Mouse (Mus musculus) thymus, postnatal 25 days (tissue): ENCODE measurements around the gene Krt19.

Source experiments
- DNase-seq: peaks from one replicate; pipeline ENCODE4 v3.0.0; 2022

Gene Krt19

GRCm38 (mm10) chr11:100148615-100149330 is at the start of gene Krt19:
TSS of gene Krt19 (minus strand) at chr11:100148665.
- DNase-seq, result no peak

- no peak for DNase-seq
Measured at GRCm38 (mm10) chr11:100192992-100193391, 44.5 kb upstream of the Krt19 start, which contains the start of gene Krt9. TSS of gene Krt9 (minus strand) at chr11:100193246.

- no peak for DNase-seq
Measured at GRCm38 (mm10) chr11:100191820-100192219, 43.4 kb upstream of the Krt19 start.

- DNase-seq, result no peak
Measured at GRCm38 (mm10) chr11:100186736-100187135, 38.3 kb upstream of the Krt19 start.

- DNase-seq, result no peak
Measured at GRCm38 (mm10) chr11:100181725-100182124, 33.3 kb upstream of the Krt19 start.

- no peak for DNase-seq
Measured at GRCm38 (mm10) chr11:100179260-100179659, 30.8 kb upstream of the Krt19 start.

GRCm38 (mm10) chr11:100178307-100178706 is 29.8 kb upstream of the Krt19 start:
- DNase-seq, result no peak

- DNase-seq, result no peak
Measured at GRCm38 (mm10) chr11:100176791-100177190, 28.3 kb upstream of the Krt19 start.

- peak; percentile 31 for DNase-seq
Measured at GRCm38 (mm10) chr11:100168765-100169762, 20.6 kb upstream of the Krt19 start.

- DNase-seq, result no peak
Measured at GRCm38 (mm10) chr11:100168071-100168470, 19.6 kb upstream of the Krt19 start.

- no peak for DNase-seq
Measured at GRCm38 (mm10) chr11:100164392-100164791, 15.9 kb upstream of the Krt19 start.

GRCm38 (mm10) chr11:100157908-100158477 is 9.5 kb upstream of the Krt19 start:
- DNase-seq, result no peak

GRCm38 (mm10) chr11:100157331-100157730 is 8.9 kb upstream of the Krt19 start:
- no peak for DNase-seq

- DNase-seq, result no peak
Measured at GRCm38 (mm10) chr11:100155497-100156255, 7.2 kb upstream of the Krt19 start.

- no peak for DNase-seq
Measured at GRCm38 (mm10) chr11:100147566-100148353, 705 bp downstream of the Krt19 start.

GRCm38 (mm10) chr11:100145858-100146560 is 2.5 kb downstream of the Krt19 start:
- no peak for DNase-seq

- no peak for DNase-seq
Measured at GRCm38 (mm10) chr11:100145104-100145503, 3.4 kb downstream of the Krt19 start.

- no peak for DNase-seq
Measured at GRCm38 (mm10) chr11:100140966-100141365, 7.5 kb downstream of the Krt19 start.

- DNase-seq, result no peak
Measured at GRCm38 (mm10) chr11:100139391-100139790, 9.1 kb downstream of the Krt19 start.

GRCm38 (mm10) chr11:100138809-100139208 is 9.7 kb downstream of the Krt19 start:
- DNase-seq, result no peak

- no peak for DNase-seq
Measured at GRCm38 (mm10) chr11:100137693-100138092, 10.8 kb downstream of the Krt19 start.
